Mouse (Mus musculus): ENCODE measurements at regions not wholly inside any gene's neighbourhood (a gene's known extent, or its start where the extent isn't known, plus 50 kb on each side); places are given as distances from the start of the nearest gene placed in this dataset.

GRCm38 (mm10) chr1:3900354-3900753, 907.3 kb upstream of the Gm37988 start:
- no peaks in the 10 kb centered on the region for H3K27me3 ChIP-seq (ENCODE audit: control insufficient read depth, insufficient read depth, low read depth, low read length)
- no peaks in the 10 kb centered on the region for H3K9me3 ChIP-seq (replicated peaks; ENCODE audit: control insufficient read depth, low read length, poor library complexity, severe bottlenecking)
- 72% methylated on average over 2 of the region's 2 CpGs for WGBS
- H3K4me2 ChIP-seq (ENCODE audit: low read length), result no peak overlapping the region
- no peak for ATAC-seq
- H3K4me1 ChIP-seq (ENCODE audit: control insufficient read depth, insufficient read depth, low read length), result no peaks in the 10 kb centered on the region
- H3K36me3 ChIP-seq (ENCODE audit: control insufficient read depth, insufficient read depth, low read length), result no peaks in the 10 kb centered on the region
- no peak overlapping the region for H3K27ac ChIP-seq (ENCODE audit: low read length)
- no peak overlapping the region for H3K9ac ChIP-seq (ENCODE audit: low read depth, low read length)
- H3K4me3 ChIP-seq (ENCODE audit: low read depth, low read length), result no peak overlapping the region

- Histone ChIP-seq H3K27ac (ENCODE audit: low read length) (no peak overlapping the region), H3K9me3 (replicated peaks; ENCODE audit: control insufficient read depth, low read length, poor library complexity, severe bottlenecking) (no peaks in the 10 kb centered on the region), H3K9ac (ENCODE audit: low read depth, low read length) (no peak overlapping the region), H3K4me1 (ENCODE audit: control insufficient read depth, insufficient read depth, low read length) (no peaks in the 10 kb centered on the region), H3K36me3 (ENCODE audit: control insufficient read depth, insufficient read depth, low read length) (no peaks in the 10 kb centered on the region), H3K27me3 (ENCODE audit: control insufficient read depth, insufficient read depth, low read depth, low read length) (no peaks in the 10 kb centered on the region), H3K4me3 (ENCODE audit: low read depth, low read length) (no peak overlapping the region), H3K4me2 (ENCODE audit: low read length) (no peak overlapping the region)
- WGBS, result 65% methylated on average over 1 of the region's 1 CpGs
- no peak for ATAC-seq
These were observed 904.3 kb upstream of the Gm37988 start for GRCm38 (mm10) chr1:3903432-3903831.

GRCm38 (mm10) chr1:3912499-3912898, 895.2 kb upstream of the Gm37988 start:
- no peak overlapping the region for H3K9ac ChIP-seq (ENCODE audit: low read depth, low read length)
- H3K9me3 ChIP-seq (replicated peaks; ENCODE audit: control insufficient read depth, low read length, poor library complexity, severe bottlenecking), result no peaks in the 10 kb centered on the region
- no peaks in the 10 kb centered on the region for H3K36me3 ChIP-seq (ENCODE audit: control insufficient read depth, insufficient read depth, low read length)
- no peak overlapping the region for H3K4me2 ChIP-seq (ENCODE audit: low read length)
- ATAC-seq, result no peak
- H3K4me1 ChIP-seq (ENCODE audit: control insufficient read depth, insufficient read depth, low read length), result peaks cover 2% of the 10 kb centered on the region; the same call in 1 of the 2 replicates
- no peaks in the 10 kb centered on the region for H3K27me3 ChIP-seq (ENCODE audit: control insufficient read depth, insufficient read depth, low read depth, low read length)
- H3K27ac ChIP-seq (ENCODE audit: low read length), result no peak overlapping the region
- H3K4me3 ChIP-seq (ENCODE audit: low read depth, low read length), result no peak overlapping the region
- WGBS, result 32% methylated on average over 1 of the region's 1 CpGs

GRCm38 (mm10) chr1:3913631-3914030, 894.1 kb upstream of the Gm37988 start:
- Histone ChIP-seq H3K4me1 (ENCODE audit: control insufficient read depth, insufficient read depth, low read length) (peaks cover 2% of the 10 kb centered on the region; the same call in 1 of the 2 replicates), H3K27me3 (ENCODE audit: control insufficient read depth, insufficient read depth, low read depth, low read length) (no peaks in the 10 kb centered on the region), H3K27ac (ENCODE audit: low read length) (no peak overlapping the region), H3K9me3 (replicated peaks; ENCODE audit: control insufficient read depth, low read length, poor library complexity, severe bottlenecking) (no peaks in the 10 kb centered on the region), H3K36me3 (ENCODE audit: control insufficient read depth, insufficient read depth, low read length) (no peaks in the 10 kb centered on the region), H3K4me3 (ENCODE audit: low read depth, low read length) (no peak overlapping the region), H3K4me2 (ENCODE audit: low read length) (no peak overlapping the region), H3K9ac (ENCODE audit: low read depth, low read length) (no peak overlapping the region)
- WGBS, result 36% methylated on average over 1 of the region's 1 CpGs
- ATAC-seq, result 0 out of 2 replicates have a peak, but pooled peaks have one; percentile 21

Data from midbrain, embryonic 16.5 days (tissue).